Mouse (Mus musculus): Measurements from ENCODE around the gene 7420426K07Rik. TPM values are rescaled to one million over a fixed set of nuclear protein-coding genes. Genes with fewer than 3 reads are reported as not detected.

The 7420426K07Rik gene
- polyA plus RNA-seq, 1 experiment from 2014 or later = not detected

Other genes with a start within 250 kb of the 7420426K07Rik start
- not detected in 2 replicates for gene Prr23a1, start 60.6 kb upstream of the 7420426K07Rik start, polyA plus RNA-seq (2014; fragmentation: Nextera tagmentation; extraction: Ambion mirVana)
- gene Prr23a2, start 46.6 kb upstream of the 7420426K07Rik start, polyA plus RNA-seq (2014; fragmentation: Nextera tagmentation; extraction: Ambion mirVana) = not detected in 2 replicates
- not detected in 2 replicates for gene Prr23a3, start 38.4 kb upstream of the 7420426K07Rik start, polyA plus RNA-seq (2014; fragmentation: Nextera tagmentation; extraction: Ambion mirVana)
- not detected in 2 replicates for gene Foxl2, start 52.2 kb downstream of the 7420426K07Rik start, polyA plus RNA-seq (2014; fragmentation: Nextera tagmentation; extraction: Ambion mirVana)
- gene Faim, start 83.3 kb downstream of the 7420426K07Rik start, polyA plus RNA-seq (2014; fragmentation: Nextera tagmentation; extraction: Ambion mirVana) = 44.9 and 47.4 TPM in 2 replicates
- gene Gm1123, start 132.6 kb downstream of the 7420426K07Rik start, polyA plus RNA-seq (2014; fragmentation: Nextera tagmentation; extraction: Ambion mirVana) = 0.12 TPM in 1 of 2 replicates, not detected in the other
- 2.9 and 3.5 TPM in 2 replicates for gene Pik3cb, start 237.5 kb downstream of the 7420426K07Rik start, polyA plus RNA-seq (2014; fragmentation: Nextera tagmentation; extraction: Ambion mirVana)

All from liver, embryonic 11.5 days (tissue).